Mouse (Mus musculus): ENCODE measurements around the gene Rab8b. TPM values are rescaled to one million over a fixed set of nuclear protein-coding genes. Genes with fewer than 3 reads are reported as not detected.

Gene Rab8b
- total and polyA plus RNA-seq, 3 experiments: 4.9 to 121 (median 40.6) TPM

- TF ChIP-seq GATA1 (IDR thresholded peaks at IDR 0.05; ENCODE audit: borderline replicate concordance, low read length) (no peak), POLR2AphosphoS5 (IDR thresholded peaks at IDR 0.05; ENCODE audit: insufficient replicate concordance, low read depth, low read length) (no peak), CTCF (IDR thresholded peaks at IDR 0.05; ENCODE audit: low read depth, low read length) (no peak), TAL1 (conservative IDR thresholded peaks at IDR 0.05; ENCODE audit: low read depth, low read length) (no peak), GATA2 (IDR thresholded peaks at IDR 0.05; ENCODE audit: borderline replicate concordance, low read depth, low read length) (no peak)
- no peak overlapping the region for H3K4me3 ChIP-seq (ENCODE audit: low read depth, low read length)
- H3K9me3 ChIP-seq (replicated peaks): no peaks in the 10 kb centered on the region
- H3K36me3 ChIP-seq (replicated peaks): no peaks in the 10 kb centered on the region
- DNase-seq (ENCODE audit: low spot score) (no peak), ATAC-seq (ENCODE audit: extremely low read depth, insufficient number of reproducible peaks, low FRiP score, poor library complexity, severe bottlenecking) (no peak)
- peaks cover 48% of the 10 kb centered on the region for H3K27me3 ChIP-seq (ENCODE audit: insufficient read depth, low read length)
- peaks cover 9% of the 10 kb centered on the region for H3K4me1 ChIP-seq (ENCODE audit: insufficient read depth, low read depth, low read length)
Measured at GRCm38 (mm10) chr9:66933869-66934808, 14.7 kb upstream of the Rab8b start.

GRCm38 (mm10) chr9:66930351-66930750, 10.9 kb upstream of the Rab8b start:
- TF ChIP-seq CTCF (IDR thresholded peaks at IDR 0.05; ENCODE audit: low read depth, low read length) (no peak), TAL1 (conservative IDR thresholded peaks at IDR 0.05; ENCODE audit: low read depth, low read length) (no peak), POLR2AphosphoS5 (IDR thresholded peaks at IDR 0.05; ENCODE audit: insufficient replicate concordance, low read depth, low read length) (no peak), GATA1 (IDR thresholded peaks at IDR 0.05; ENCODE audit: borderline replicate concordance, low read length) (no peak), GATA2 (IDR thresholded peaks at IDR 0.05; ENCODE audit: borderline replicate concordance, low read depth, low read length) (no peak)
- Histone ChIP-seq H3K4me1 (ENCODE audit: insufficient read depth, low read depth, low read length) (no peaks in the 10 kb centered on the region), H3K36me3 (replicated peaks) (no peaks in the 10 kb centered on the region), H3K27me3 (ENCODE audit: insufficient read depth, low read length) (peaks cover 36% of the 10 kb centered on the region), H3K4me3 (ENCODE audit: low read depth, low read length) (no peak overlapping the region), H3K9me3 (replicated peaks) (no peaks in the 10 kb centered on the region)
- DNase-seq (ENCODE audit: low spot score): no peak
- ATAC-seq (ENCODE audit: extremely low read depth, insufficient number of reproducible peaks, low FRiP score, poor library complexity, severe bottlenecking): no peak

GRCm38 (mm10) chr9:66927696-66928402, 8.4 kb upstream of the Rab8b start:
- H3K36me3 ChIP-seq (replicated peaks): no peaks in the 10 kb centered on the region
- H3K4me1 ChIP-seq (ENCODE audit: insufficient read depth, low read depth, low read length): no peaks in the 10 kb centered on the region
- TF ChIP-seq CTCF (IDR thresholded peaks at IDR 0.05; ENCODE audit: low read depth, low read length) (no peak), TAL1 (conservative IDR thresholded peaks at IDR 0.05; ENCODE audit: low read depth, low read length) (no peak), GATA2 (IDR thresholded peaks at IDR 0.05; ENCODE audit: borderline replicate concordance, low read depth, low read length) (no peak), GATA1 (IDR thresholded peaks at IDR 0.05; ENCODE audit: borderline replicate concordance, low read length) (no peak), POLR2AphosphoS5 (IDR thresholded peaks at IDR 0.05; ENCODE audit: insufficient replicate concordance, low read depth, low read length) (no peak)
- H3K9me3 ChIP-seq (replicated peaks): no peaks in the 10 kb centered on the region
- DNase-seq (ENCODE audit: low spot score) (no peak), ATAC-seq (ENCODE audit: extremely low read depth, insufficient number of reproducible peaks, low FRiP score, poor library complexity, severe bottlenecking) (no peak)
- peaks cover 15% of the 10 kb centered on the region for H3K27me3 ChIP-seq (ENCODE audit: insufficient read depth, low read length)
- H3K4me3 ChIP-seq (ENCODE audit: low read depth, low read length): no peak overlapping the region

- peaks cover 1% of the 10 kb centered on the region; the same call in 1 of the 2 replicates for H3K4me1 ChIP-seq (ENCODE audit: insufficient read depth, low read depth, low read length)
- H3K27me3 ChIP-seq (ENCODE audit: insufficient read depth, low read length): peaks cover 7% of the 10 kb centered on the region
- no peaks in the 10 kb centered on the region for H3K36me3 ChIP-seq (replicated peaks)
- no peak for TF ChIP-seq TAL1 (conservative IDR thresholded peaks at IDR 0.05; ENCODE audit: low read depth, low read length)
- no peak for TF ChIP-seq GATA2 (IDR thresholded peaks at IDR 0.05; ENCODE audit: borderline replicate concordance, low read depth, low read length)
- no peak for TF ChIP-seq CTCF (IDR thresholded peaks at IDR 0.05; ENCODE audit: low read depth, low read length)
- no peak for TF ChIP-seq POLR2AphosphoS5 (IDR thresholded peaks at IDR 0.05; ENCODE audit: insufficient replicate concordance, low read depth, low read length)
- TF ChIP-seq GATA1 (IDR thresholded peaks at IDR 0.05; ENCODE audit: borderline replicate concordance, low read length): no peak
- DNase-seq (ENCODE audit: low spot score): no peak
- H3K9me3 ChIP-seq (replicated peaks): no peaks in the 10 kb centered on the region; the same call in 1 of the 2 replicates
- ATAC-seq (ENCODE audit: extremely low read depth, insufficient number of reproducible peaks, low FRiP score, poor library complexity, severe bottlenecking): no peak
- H3K4me3 ChIP-seq (ENCODE audit: low read depth, low read length): no peak overlapping the region
Measured at GRCm38 (mm10) chr9:66925853-66926252, 6.4 kb upstream of the Rab8b start.

GRCm38 (mm10) chr9:66922076-66922475, 2.6 kb upstream of the Rab8b start:
- Histone ChIP-seq H3K4me1 (ENCODE audit: insufficient read depth, low read depth, low read length) (peaks cover 27% of the 10 kb centered on the region), H3K27me3 (ENCODE audit: insufficient read depth, low read length) (no peaks in the 10 kb centered on the region; the same call in 1 of the 2 replicates), H3K9me3 (replicated peaks) (no peaks in the 10 kb centered on the region; the same call in 1 of the 2 replicates), H3K36me3 (replicated peaks) (peaks cover 7% of the 10 kb centered on the region), H3K4me3 (ENCODE audit: low read depth, low read length) (no peak overlapping the region)
- DNase-seq (ENCODE audit: low spot score) (no peak), ATAC-seq (ENCODE audit: extremely low read depth, insufficient number of reproducible peaks, low FRiP score, poor library complexity, severe bottlenecking) (no peak)
- TF ChIP-seq POLR2AphosphoS5 (IDR thresholded peaks at IDR 0.05; ENCODE audit: insufficient replicate concordance, low read depth, low read length) (no peak), CTCF (IDR thresholded peaks at IDR 0.05; ENCODE audit: low read depth, low read length) (no peak)

Data from G1E (cell line).